Mouse (Mus musculus) kidney, postnatal 14 days (tissue): ENCODE measurements around the gene Rbbp5.

Experiments used
- DNase-seq: peaks from one replicate; pipeline ENCODE4 v3.0.0; 2022; ENCODE audit warnings: mixed read lengths

The Rbbp5 gene

GRCm38 (mm10) chr1:132541824-132542599 is 64.8 kb downstream of the Rbbp5 start:
- DNase-seq, result no peak

DNA sequence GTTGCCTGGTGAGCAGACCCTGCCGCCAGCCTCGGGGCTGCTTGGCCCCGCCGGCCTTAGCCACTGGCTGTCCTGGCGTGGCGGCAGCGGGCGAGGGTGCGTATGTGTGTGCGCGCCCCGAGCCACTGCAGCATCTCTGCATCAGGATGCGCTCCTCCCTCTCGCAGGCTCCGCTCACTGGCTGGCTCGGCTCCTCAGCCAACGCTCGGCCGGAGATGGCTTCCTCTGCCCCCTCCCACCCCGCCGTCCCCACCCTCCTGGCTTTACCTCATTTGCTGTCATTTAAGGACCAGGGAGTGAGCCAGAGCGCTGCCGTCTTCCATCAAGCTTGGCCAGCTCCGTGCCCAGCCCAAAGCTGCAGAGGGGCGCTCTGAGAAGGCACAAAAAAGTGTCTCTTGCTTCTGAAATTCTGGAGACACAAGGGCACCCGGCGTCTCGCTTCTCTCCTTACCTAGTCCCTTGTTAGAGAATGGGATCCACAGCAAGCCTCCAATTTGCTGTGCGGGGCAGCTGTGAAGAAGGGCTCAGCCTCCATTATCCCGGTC is 65.7 kb downstream of the Rbbp5 start, which contains the start of gene Cntn2:
TSS of gene Cntn2 (minus strand) at position 495 of the 545 bp plus-strand sequence.
- DNase-seq, result no peak

GRCm38 (mm10) chr1:132543789-132544188 is 66.6 kb downstream of the Rbbp5 start:
- no peak for DNase-seq
